Mouse (Mus musculus) limb, embryonic 10.5 days (tissue): ENCODE measurements around the gene Epdr1. TPM values are rescaled to one million over a fixed set of nuclear protein-coding genes. Genes with fewer than 3 reads are reported as not detected.

ENCODE experiments used
- DNase-seq: peaks from one replicate; pipeline ENCODE4 v3.0.0-alpha.2; 2017; ENCODE audit warnings: low spot score
- H3K27ac ChIP-seq: fragments of 300-500 bp; sonication (generic); 2 replicates; pipeline ENCODE4 v1.5.1; 2016; ENCODE audit warnings: mild to moderate bottlenecking
- H3K27me3 ChIP-seq: fragments of 300-500 bp; sonication (generic); 2 replicates; pipeline ENCODE4 v1.6.1; 2016; ENCODE audit warnings: low read depth, mild to moderate bottlenecking; ENCODE audit not compliant: poor library complexity, severe bottlenecking
- H3K36me3 ChIP-seq: fragments of 300-500 bp; sonication (generic); 2 replicates; pipeline ENCODE4 v1.6.1; 2016; ENCODE audit warnings: mild to moderate bottlenecking, moderate library complexity
- H3K4me1 ChIP-seq: fragments of 300-500 bp; sonication (generic); 2 replicates; pipeline ENCODE4 v1.6.1; 2016
- H3K4me3 ChIP-seq: fragments of 300-500 bp; sonication (generic); 2 replicates; pipeline ENCODE4 v1.5.1; 2016; ENCODE audit warnings: mild to moderate bottlenecking, moderate library complexity
- H3K9me3 ChIP-seq: fragments of 300-500 bp; sonication (generic); replicated peaks from 2 replicates; pipeline ENCODE4 v1.6.1; 2016; ENCODE audit warnings: mild to moderate bottlenecking
- WGBS: fragments of 180-500 bp; shearing (Covaris S2); methylation state at CpG from one replicate; pipeline ENCODE4 v1.1.7; 2016; 5-methylcytosine and 5-hydroxymethylcytosine counted together
- polyA plus RNA-seq: library from polyadenylated mRNA; unstranded; fragments of >200 nt; fragmentation: Nextera tagmentation; extraction: Ambion mirVana; gene quantifications from 2 replicates; pipeline ENCODE4 v1.2.1, GENCODE M21; 2016

The Epdr1 gene
- polyA plus RNA-seq, 1 experiment from 2014 or later: 12.2 TPM

GRCm38 (mm10) chr13:19623228-19623905, 3.6 kb upstream of the Epdr1 start:
- 22% methylated on average over 30 of the region's 30 CpGs for WGBS

GRCm38 (mm10) chr13:19622573-19623227, 3.0 kb upstream of the Epdr1 start, which contains the start of gene Sfrp4:
Sfrp4 (plus strand) TSS chr13:19623104.
- peaks cover 21% of the 10 kb centered on the region for H3K4me1 ChIP-seq
- peak; percentile 67 for DNase-seq
- no peak within 1 kb of the TSS for H3K27ac ChIP-seq
- peak within 1 kb of the TSS; percentile 55 for H3K4me3 ChIP-seq
- whole genome bisulfite sequencing: 2% methylated on average over 25 of the region's 25 CpGs
- peaks cover 39% of the 10 kb centered on the region for H3K27me3 ChIP-seq
- H3K9me3 ChIP-seq: no peaks in the 10 kb centered on the region
- no peaks in the 10 kb centered on the region for H3K36me3 ChIP-seq

More at GRCm38 (mm10) chr13:19623228-19623905, 3.6 kb upstream of the Epdr1 start:
- Histone ChIP-seq H3K27me3 (peaks cover 39% of the 10 kb centered on the region), H3K36me3 (no peaks in the 10 kb centered on the region), H3K4me3 (peak overlapping the region; percentile 55), H3K9me3 (no peaks in the 10 kb centered on the region), H3K27ac (no peak overlapping the region), H3K4me1 (peaks cover 21% of the 10 kb centered on the region)
- DNase-seq: peak; percentile 44

GRCm38 (mm10) chr13:19618841-19619215, 899 bp downstream of the Epdr1 start:
- no peaks in the 10 kb centered on the region for H3K36me3 ChIP-seq
- H3K27me3 ChIP-seq: peaks cover 26% of the 10 kb centered on the region
- H3K4me1 ChIP-seq: peaks cover 21% of the 10 kb centered on the region
- H3K9me3 ChIP-seq: no peaks in the 10 kb centered on the region
- DNase-seq: no peak
- peak overlapping the region; percentile 91 for H3K27ac ChIP-seq
- 10% methylated on average over 5 of the region's 5 CpGs for WGBS
- peak overlapping the region; percentile 71 for H3K4me3 ChIP-seq

- DNase-seq: no peak
- Histone ChIP-seq H3K36me3 (no peaks in the 10 kb centered on the region), H3K9me3 (no peaks in the 10 kb centered on the region), H3K27ac (no peak overlapping the region), H3K4me3 (no peak overlapping the region), H3K4me1 (peaks cover 16% of the 10 kb centered on the region), H3K27me3 (peaks cover 18% of the 10 kb centered on the region)
- 95% methylated on average over 4 of the region's 4 CpGs for WGBS
Measured at GRCm38 (mm10) chr13:19618081-19618480, 1.6 kb downstream of the Epdr1 start.

GRCm38 (mm10) chr13:19614311-19614710, 5.4 kb downstream of the Epdr1 start:
- 93% methylated on average over 1 of the region's 1 CpGs for WGBS

GRCm38 (mm10) chr13:19613426-19613825, 6.3 kb downstream of the Epdr1 start:
- WGBS: 88% methylated on average over 1 of the region's 1 CpGs
- H3K9me3 ChIP-seq: no peaks in the 10 kb centered on the region
- DNase-seq: no peak

More at GRCm38 (mm10) chr13:19614311-19614710, 5.4 kb downstream of the Epdr1 start:
- Histone ChIP-seq H3K27me3 (no peaks in the 10 kb centered on the region), H3K4me3 (no peak overlapping the region), H3K4me1 (peaks cover 9% of the 10 kb centered on the region), H3K27ac (no peak overlapping the region), H3K36me3 (no peaks in the 10 kb centered on the region), H3K9me3 (no peaks in the 10 kb centered on the region)
- no peak for DNase-seq

GRCm38 (mm10) chr13:19612963-19613362, 6.8 kb downstream of the Epdr1 start:
- H3K4me1 ChIP-seq: no peaks in the 10 kb centered on the region
- H3K36me3 ChIP-seq: no peaks in the 10 kb centered on the region
- no peak overlapping the region for H3K4me3 ChIP-seq
- no peaks in the 10 kb centered on the region for H3K9me3 ChIP-seq
- no peak for DNase-seq
- no peaks in the 10 kb centered on the region for H3K27me3 ChIP-seq
- 92% methylated on average over 3 of the region's 3 CpGs for WGBS
- no peak overlapping the region for H3K27ac ChIP-seq

More at GRCm38 (mm10) chr13:19613426-19613825, 6.3 kb downstream of the Epdr1 start:
- Histone ChIP-seq H3K27ac (no peak overlapping the region), H3K36me3 (no peaks in the 10 kb centered on the region), H3K4me3 (no peak overlapping the region), H3K27me3 (no peaks in the 10 kb centered on the region), H3K4me1 (peaks cover under 1% of the 10 kb centered on the region; the same call in 1 of the 2 replicates)

DNA sequence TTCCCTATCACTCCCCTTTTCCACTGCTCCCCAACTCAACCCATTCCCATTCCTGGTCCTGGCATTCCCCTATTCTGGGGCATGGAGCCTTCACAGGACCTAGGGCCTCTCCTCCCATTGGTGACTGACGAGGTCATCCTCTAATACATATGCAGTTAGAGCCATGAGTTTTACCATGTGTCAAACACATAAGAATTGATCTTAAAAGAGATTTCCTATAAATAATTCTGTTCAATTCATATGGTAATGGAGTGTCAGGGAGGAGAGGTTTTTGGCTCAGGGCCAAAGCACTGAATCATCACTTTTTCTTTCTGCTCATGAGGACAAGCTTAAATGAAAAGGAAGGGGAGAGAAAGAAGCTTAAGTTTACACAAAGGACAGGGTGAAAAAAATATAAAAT, 7.4 kb downstream of the Epdr1 start:
- H3K9me3 ChIP-seq: no peaks in the 10 kb centered on the region
- no peaks in the 10 kb centered on the region for H3K27me3 ChIP-seq
- no peaks in the 10 kb centered on the region for H3K4me1 ChIP-seq
- DNase-seq: no peak
- 77% methylated on average over 1 of the region's 1 CpGs for WGBS
- no peaks in the 10 kb centered on the region for H3K36me3 ChIP-seq
- no peak overlapping the region for H3K4me3 ChIP-seq
- H3K27ac ChIP-seq: no peak overlapping the region

- Histone ChIP-seq H3K4me1 (no peaks in the 10 kb centered on the region), H3K9me3 (no peaks in the 10 kb centered on the region), H3K36me3 (no peaks in the 10 kb centered on the region), H3K27me3 (no peaks in the 10 kb centered on the region), H3K27ac (no peak overlapping the region), H3K4me3 (no peak overlapping the region)
- no peak for DNase-seq
Measured at GRCm38 (mm10) chr13:19608120-19608519, 11.6 kb downstream of the Epdr1 start.

GRCm38 (mm10) chr13:19604916-19605315, 14.8 kb downstream of the Epdr1 start:
- Histone ChIP-seq H3K4me3 (no peak overlapping the region), H3K36me3 (no peaks in the 10 kb centered on the region), H3K27me3 (no peaks in the 10 kb centered on the region), H3K27ac (no peak overlapping the region), H3K9me3 (no peaks in the 10 kb centered on the region), H3K4me1 (no peaks in the 10 kb centered on the region)
- no peak for DNase-seq

DNA sequence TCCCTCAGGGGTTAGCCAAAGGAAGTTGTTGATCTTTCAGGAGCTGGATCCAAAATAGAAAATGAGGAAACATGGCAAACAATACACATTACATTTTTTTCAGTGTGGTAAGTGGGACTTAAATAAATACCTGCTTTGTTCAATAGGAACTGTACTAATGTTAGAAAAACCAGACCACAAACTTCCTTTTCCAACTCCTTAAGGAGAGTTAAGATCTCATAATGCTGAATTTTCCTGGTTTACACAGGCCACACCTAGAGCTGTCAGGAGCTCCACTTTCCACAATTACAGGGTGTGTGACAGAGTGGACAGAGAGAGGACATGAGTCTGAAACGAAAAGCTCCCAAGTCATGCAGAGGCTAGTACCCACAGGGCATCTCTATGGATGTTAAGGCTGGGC, 16.0 kb downstream of the Epdr1 start:
- Histone ChIP-seq H3K27ac (no peak overlapping the region), H3K4me1 (no peaks in the 10 kb centered on the region), H3K27me3 (no peaks in the 10 kb centered on the region), H3K9me3 (no peaks in the 10 kb centered on the region), H3K4me3 (no peak overlapping the region), H3K36me3 (no peaks in the 10 kb centered on the region)
- WGBS: 89% methylated on average over 1 of the region's 1 CpGs
- DNase-seq: no peak

- Histone ChIP-seq H3K4me3 (no peak overlapping the region), H3K4me1 (no peaks in the 10 kb centered on the region), H3K27ac (no peak overlapping the region), H3K36me3 (no peaks in the 10 kb centered on the region), H3K9me3 (no peaks in the 10 kb centered on the region), H3K27me3 (no peaks in the 10 kb centered on the region)
- 90% methylated on average over 1 of the region's 1 CpGs for WGBS
- no peak for DNase-seq
Measured at GRCm38 (mm10) chr13:19602531-19602930, 17.2 kb downstream of the Epdr1 start.

DNA sequence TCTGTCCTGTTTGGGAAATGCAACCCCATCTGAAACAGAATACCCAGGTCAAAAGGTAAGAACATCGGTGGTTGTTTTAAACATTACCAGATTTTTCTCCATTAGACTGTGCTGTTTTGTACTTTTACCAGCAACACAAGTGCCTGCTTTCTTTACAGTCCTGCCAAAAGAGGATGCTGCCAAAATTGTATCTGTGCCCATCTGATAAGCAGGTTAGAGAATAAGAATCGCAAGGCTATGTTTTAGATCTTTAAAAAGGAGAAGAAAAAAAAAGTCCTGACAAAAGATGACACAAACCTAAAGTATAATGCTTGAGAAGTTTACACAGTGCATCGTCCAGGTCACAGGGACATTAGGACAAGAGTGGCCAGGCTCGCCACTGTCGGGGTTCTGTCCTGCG, 20.5 kb downstream of the Epdr1 start:
- H3K27ac ChIP-seq: no peak overlapping the region
- no peaks in the 10 kb centered on the region for H3K4me1 ChIP-seq
- H3K27me3 ChIP-seq: no peaks in the 10 kb centered on the region
- H3K4me3 ChIP-seq: no peak overlapping the region
- 92% methylated on average over 6 of the region's 6 CpGs for WGBS
- no peaks in the 10 kb centered on the region for H3K36me3 ChIP-seq
- H3K9me3 ChIP-seq: no peaks in the 10 kb centered on the region
- DNase-seq: no peak
